Mouse (Mus musculus) naive thymus-derived CD4-positive, alpha-beta T cell, adult 2 months (primary cell): ENCODE measurements at regions not wholly inside any gene's neighbourhood (a gene's known extent, or its start where the extent isn't known, plus 50 kb on each side); places are given as distances from the start of the nearest gene placed in this dataset.
A peak's percentile ranks its signal among the peaks of the same experiment; 100 is the strongest.

ENCODE experiments used
- DNase-seq: peaks from one replicate; pipeline ENCODE4 v3.0.0-alpha.2; 2011; ENCODE audit warnings: low read depth

DNA sequence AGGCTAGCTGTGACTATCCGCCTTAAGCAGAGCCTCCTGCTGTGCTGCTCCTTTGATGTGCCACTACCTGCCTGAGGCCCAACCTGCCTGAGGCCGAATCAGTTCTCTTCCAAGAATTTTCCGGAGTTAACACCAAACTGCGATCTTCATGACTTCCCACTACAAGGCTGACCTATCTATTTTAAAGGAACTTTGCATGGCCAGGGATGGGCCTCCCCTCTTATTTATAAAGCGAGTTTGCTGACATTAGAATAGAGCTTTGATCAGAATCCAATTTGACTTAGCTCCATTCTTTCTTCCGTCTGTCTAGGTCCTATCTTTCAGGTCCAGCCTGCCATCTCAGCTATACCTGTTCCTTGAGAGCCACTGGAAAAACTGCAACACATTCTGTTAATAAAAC lies 194.6 kb upstream of the Cr2 start:
- DNase-seq, result peak; percentile 3
